Mouse (Mus musculus): ENCODE data around the gene Cfdp1. TPM values are rescaled to one million over a fixed set of nuclear protein-coding genes. Genes with fewer than 3 reads are reported as not detected.
A peak's percentile ranks its signal among the peaks of the same experiment; 100 is the strongest.

Gene Cfdp1
- total RNA-seq, 4 experiments from 2014 or later: 11.7 to 17.6 (median 14.7) TPM

GRCm38 (mm10) chr8:111769764-111770428, 84.2 kb downstream of the Cfdp1 start:
- DNase-seq (ENCODE audit: low spot score in 2 of 2): peak; percentile 28 to 55

- no peak for DNase-seq (ENCODE audit: low spot score in 2 of 2)
Measured at GRCm38 (mm10) chr8:111769296-111769695, 84.8 kb downstream of the Cfdp1 start.

GRCm38 (mm10) chr8:111768651-111769050, 85.4 kb downstream of the Cfdp1 start:
- no peak for DNase-seq (ENCODE audit: low spot score in 2 of 2)

DNA sequence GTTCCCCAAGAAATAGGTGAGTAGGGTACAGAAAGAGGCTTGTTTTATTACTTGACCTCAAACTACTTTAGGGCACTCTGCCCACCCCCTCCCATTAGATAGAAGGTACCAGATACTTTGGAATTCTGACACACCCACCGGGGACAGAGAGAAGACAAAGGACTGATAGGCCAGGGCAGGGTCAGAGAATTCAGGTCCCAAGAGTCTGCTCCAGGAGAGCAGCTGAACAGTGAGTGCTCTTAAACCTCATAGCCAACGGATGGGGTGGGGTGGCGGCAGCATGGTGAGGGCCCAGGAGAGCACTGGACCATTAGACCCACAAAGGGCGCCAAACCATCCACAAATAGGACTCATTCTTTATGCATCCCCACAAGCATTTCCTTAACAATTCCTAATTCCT, 88.5 kb downstream of the Cfdp1 start:
- no peak for DNase-seq (ENCODE audit: low spot score in 2 of 2)

GRCm38 (mm10) chr8:111765096-111765495, 89.0 kb downstream of the Cfdp1 start:
- no peak for DNase-seq (ENCODE audit: low spot score in 2 of 2)

GRCm38 (mm10) chr8:111760708-111761107, 93.4 kb downstream of the Cfdp1 start:
- DNase-seq (ENCODE audit: low spot score in 2 of 2): no peak

DNA sequence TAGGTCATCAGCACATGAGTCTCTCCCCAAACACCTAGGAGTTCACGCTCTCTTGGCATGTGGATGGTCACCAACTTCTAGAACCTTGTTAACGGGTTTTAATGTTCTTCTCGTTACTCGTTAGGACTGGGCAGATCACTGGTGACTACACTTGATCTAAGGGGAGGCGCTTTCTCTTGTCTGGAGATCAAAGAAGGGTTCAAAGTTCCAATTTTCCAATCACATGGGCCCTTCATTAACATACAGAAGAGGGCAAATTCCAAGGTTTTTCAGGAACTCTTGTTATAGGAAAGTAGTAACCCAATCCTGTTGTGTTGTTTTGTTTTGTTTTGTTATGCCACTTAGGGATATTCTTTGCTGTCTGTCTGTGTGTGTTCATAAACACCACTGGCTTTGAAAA, 95.3 kb downstream of the Cfdp1 start:
- DNase-seq (ENCODE audit: low spot score in 2 of 2): no peak

DNA sequence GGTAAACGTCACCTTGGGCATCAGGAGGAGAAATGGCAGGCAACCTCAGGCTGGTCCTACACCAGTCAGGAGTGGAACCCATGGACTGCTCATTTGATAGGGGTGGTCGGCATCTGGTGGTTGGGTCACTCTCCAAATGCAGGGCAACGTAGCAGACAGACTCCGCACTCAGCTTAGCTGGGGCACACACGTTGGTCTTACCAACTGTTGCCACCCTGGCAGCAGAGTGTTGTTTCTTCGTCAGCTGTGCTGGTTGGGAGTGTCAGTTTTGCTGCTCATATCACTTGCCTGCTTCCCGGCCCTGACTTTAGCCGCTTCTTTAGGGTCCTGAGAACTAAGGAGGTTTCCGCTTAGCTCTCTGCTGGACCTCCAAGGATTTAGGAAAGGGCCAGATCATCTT, 96.5 kb downstream of the Cfdp1 start:
- DNase-seq (ENCODE audit: low spot score in 2 of 2): no peak

GRCm38 (mm10) chr8:111754736-111755135, 99.4 kb downstream of the Cfdp1 start:
- no peak for DNase-seq (ENCODE audit: low spot score in 2 of 2)

DNA sequence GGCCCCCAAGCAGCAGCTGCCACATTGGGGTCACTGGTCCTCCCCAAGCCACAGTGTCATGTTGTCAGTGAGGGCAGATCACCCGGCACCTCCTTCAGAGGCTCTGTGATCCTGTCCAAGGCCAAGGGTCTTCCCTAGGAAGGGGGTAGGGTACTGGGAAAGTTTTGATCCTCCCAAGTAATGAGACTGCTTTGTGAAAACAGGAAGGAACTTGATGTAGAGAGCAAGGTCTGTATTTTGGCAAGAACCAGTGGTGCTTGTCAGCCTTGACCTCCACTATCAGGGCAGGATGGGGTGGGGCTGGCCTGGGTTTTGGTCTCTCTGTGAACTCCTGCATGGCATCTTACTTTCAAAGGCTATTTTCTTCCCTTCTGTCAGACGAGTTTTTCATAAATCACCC, 100.0 kb downstream of the Cfdp1 start:
- DNase-seq (ENCODE audit: low spot score in 2 of 2): no peak

GRCm38 (mm10) chr8:111748766-111749165, 105.3 kb downstream of the Cfdp1 start:
- no peak for DNase-seq (ENCODE audit: low spot score in 2 of 2)

DNA sequence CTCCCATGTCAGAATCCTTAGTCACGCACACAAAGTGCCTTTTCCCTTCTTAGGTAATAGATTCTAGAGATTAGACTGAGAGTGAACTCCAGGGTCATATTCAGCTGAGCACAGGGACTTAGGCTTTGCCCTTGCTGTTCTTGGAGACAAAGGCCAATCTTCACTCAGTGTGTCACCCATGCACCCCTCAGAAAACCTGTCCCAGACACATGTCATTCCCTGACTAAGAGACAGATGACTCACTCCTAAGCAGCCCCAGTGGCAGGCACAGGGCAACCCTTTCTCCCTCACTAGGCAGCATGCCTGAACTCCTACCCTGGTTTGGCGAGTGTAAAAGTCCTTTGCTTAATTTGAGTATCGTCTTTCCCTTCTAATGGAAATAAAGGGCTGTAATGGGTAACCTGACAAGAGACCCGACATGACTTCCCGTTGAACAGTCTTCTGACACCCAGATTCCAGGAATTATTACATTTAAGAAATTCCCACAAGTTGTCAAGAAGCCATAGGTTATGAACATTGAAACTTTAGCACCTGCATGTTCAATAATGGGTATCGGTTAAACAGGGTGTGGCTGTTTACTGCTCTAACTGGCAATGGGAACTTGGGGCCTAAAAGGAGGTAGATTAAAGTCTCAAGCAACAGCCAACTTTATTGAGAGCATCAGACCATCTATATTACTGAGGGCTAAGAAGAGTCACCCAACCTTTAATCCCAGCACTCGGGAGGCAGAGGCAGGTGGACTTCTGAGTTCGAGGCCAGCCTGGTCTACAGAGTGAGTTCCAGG, 106.0 kb downstream of the Cfdp1 start:
- DNase-seq (ENCODE audit: low spot score in 2 of 2): no peak

DNA sequence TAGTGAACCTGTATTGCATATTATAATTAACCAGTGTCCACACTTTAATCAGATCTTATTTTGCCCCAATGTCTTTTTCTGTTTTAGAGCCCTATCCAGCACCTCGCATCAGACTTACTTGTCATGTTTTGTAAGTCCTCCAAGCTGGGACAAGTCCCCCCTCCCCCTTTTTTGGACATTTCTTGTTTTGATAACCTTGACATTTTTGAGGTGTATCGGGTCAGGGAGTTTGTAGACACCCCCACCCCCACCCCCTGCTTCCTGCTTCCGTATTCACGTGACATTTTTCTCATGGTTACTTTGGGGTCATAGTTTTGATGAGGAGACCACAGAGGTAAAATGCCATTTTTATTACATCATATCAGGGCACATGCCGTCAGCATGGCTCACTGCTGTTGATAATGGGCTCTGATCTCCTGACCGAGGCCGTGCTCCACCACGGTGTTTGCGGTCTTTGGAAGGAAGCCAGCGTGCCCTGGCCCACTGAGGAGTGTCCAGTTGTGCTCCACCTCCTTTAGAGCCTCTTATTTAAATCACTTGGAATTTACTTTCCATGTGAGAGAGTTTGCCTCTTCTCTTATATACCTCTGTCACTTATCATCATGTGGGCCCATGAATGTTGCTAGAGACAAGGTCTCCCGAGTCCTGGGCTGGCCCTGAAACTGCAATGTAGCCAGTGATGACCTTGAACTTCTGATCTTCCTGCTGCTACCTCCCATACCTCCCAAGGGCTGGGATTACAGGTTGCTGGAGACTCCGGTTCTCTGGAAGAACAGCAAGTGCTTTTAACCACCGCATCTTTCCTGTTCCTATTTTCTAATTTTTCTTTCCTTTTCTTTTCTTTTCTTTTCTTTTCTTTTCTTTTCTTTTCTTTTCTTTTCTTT, 107.3 kb downstream of the Cfdp1 start:
- no peak for DNase-seq (ENCODE audit: low spot score in 2 of 2)

GRCm38 (mm10) chr8:111745591-111746418, 108.3 kb downstream of the Cfdp1 start:
- DNase-seq (ENCODE audit: low spot score in 2 of 2): peak; percentile 57 to 67

DNA sequence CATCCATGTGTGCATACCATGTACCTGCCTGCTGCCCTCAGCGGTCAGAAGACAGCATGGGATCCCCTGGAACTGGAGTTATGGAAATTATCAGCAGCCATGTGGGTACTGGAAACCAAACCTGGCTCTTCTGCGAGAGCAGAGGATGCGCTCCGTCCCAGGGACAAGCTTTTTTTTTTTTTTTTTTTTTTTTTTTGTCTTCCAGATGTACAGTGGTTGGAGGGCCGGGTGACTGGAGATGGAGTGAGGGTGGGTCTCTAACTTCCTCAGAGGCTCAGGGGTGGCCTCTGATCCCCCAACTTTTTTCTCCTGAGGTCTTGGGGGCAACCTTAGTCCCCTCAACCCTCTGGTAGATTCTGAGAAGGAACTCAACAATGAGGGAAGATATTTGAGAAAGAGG, 109.0 kb downstream of the Cfdp1 start:
- no peak for DNase-seq (ENCODE audit: low spot score in 2 of 2)

DNA sequence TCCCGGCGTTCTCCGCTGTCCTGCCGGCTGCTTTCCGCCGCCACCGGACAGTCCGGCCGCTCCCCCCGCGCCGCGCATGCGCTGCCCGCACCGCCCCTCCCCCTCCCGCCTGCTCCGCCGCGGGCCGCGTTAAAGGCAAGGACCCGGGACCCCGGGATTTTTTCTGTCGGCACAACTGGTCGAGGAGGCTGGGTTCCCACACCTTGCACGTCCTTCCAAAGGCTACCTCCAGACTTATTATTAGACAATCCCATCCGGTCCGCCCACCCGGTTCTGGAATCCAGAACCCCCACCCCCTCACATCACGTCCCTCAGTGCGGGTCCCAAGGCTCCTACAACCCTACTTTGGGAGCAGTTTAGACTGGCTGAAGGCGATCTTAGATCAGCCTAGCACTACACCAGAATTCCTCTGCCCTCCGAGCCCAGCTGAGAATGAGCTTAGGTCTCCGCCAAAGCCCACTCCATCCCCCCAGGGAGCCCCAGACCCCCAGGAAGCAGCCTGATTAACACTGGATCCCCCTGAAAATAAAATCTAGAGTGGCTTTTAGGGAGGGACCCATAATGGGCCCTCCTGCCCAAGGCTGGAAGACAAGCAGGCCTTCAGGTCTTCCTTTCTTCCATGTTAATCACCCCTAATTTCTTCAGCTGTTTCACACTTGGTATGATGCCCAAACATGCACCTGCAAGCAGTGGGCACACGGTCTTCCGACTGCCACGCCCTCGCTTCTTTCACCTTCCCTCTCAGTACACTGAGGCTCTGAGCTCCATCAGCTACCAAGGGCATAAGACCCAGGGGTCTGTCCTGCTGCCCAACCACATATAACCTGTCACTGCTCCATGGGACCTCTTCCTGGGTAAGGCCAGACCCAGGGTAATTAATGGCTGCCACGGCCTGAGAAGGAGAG, 110.0 kb downstream of the Cfdp1 start, which contains the start of gene Bcar1:
TSS of gene Bcar1 (minus strand) at position 18 of the 905 bp plus-strand sequence.
- peak in 1 of 2 experiments; percentile 64 for DNase-seq (ENCODE audit: low spot score in 2 of 2)

GRCm38 (mm10) chr8:111743101-111743791, 110.8 kb downstream of the Cfdp1 start:
- DNase-seq (ENCODE audit: low spot score in 2 of 2): no peak

GRCm38 (mm10) chr8:111742261-111743037, 111.6 kb downstream of the Cfdp1 start:
- no peak for DNase-seq (ENCODE audit: low spot score in 2 of 2)
